Mouse (Mus musculus) neural tube, embryonic 13.5 days (tissue): ENCODE measurements at regions not wholly inside any gene's neighbourhood (a gene's known extent, or its start where the extent isn't known, plus 50 kb on each side); places are given as distances from the start of the nearest gene placed in this dataset.

Experiments used
- ATAC-seq: fragments of 200-750 bp; cut with Nextera tagmentation; 2 replicates; pipeline ENCODE4 v1.8.0; 2017; ENCODE audit warnings: low read depth, mild to moderate bottlenecking, moderate TSS enrichment, moderate library complexity
- H3K27ac ChIP-seq: fragments of 300-500 bp; sonication (generic); replicated peaks from 2 replicates; pipeline ENCODE4 v1.5.1; 2015; ENCODE audit warnings: moderate library complexity, mild to moderate bottlenecking, inconsistent platforms
- H3K27me3 ChIP-seq: fragments of 300-500 bp; sonication (generic); 2 replicates; pipeline ENCODE4 v1.6.1; 2015; ENCODE audit warnings: mild to moderate bottlenecking, inconsistent platforms
- H3K36me3 ChIP-seq: fragments of 300-500 bp; sonication (generic); 2 replicates; pipeline ENCODE4 v1.6.1; 2015; ENCODE audit warnings: mild to moderate bottlenecking, inconsistent platforms
- H3K4me1 ChIP-seq: fragments of 300-500 bp; sonication (generic); replicated peaks from 2 replicates; pipeline ENCODE4 v1.6.1; 2015; ENCODE audit warnings: inconsistent platforms
- H3K4me2 ChIP-seq: fragments of 300-500 bp; sonication (generic); 2 replicates; pipeline ENCODE4 v1.6.1; 2015; ENCODE audit warnings: inconsistent platforms, mild to moderate bottlenecking, moderate library complexity
- H3K4me3 ChIP-seq: fragments of 300-500 bp; sonication (generic); 2 replicates; pipeline ENCODE4 v1.5.1; 2015; ENCODE audit warnings: mild to moderate bottlenecking, inconsistent platforms
- H3K9ac ChIP-seq: fragments of 300-500 bp; sonication (generic); 2 replicates; pipeline ENCODE4 v1.6.1; 2015; ENCODE audit warnings: moderate library complexity, mild to moderate bottlenecking, inconsistent platforms
- H3K9me3 ChIP-seq: fragments of 300-500 bp; sonication (generic); 2 replicates; pipeline ENCODE4 v1.6.1; 2016; ENCODE audit warnings: inconsistent platforms
- WGBS: fragments of 180-500 bp; shearing (Covaris S2); methylation state at CpG from one replicate; pipeline ENCODE4 v1.1.7; 2015; 5-methylcytosine and 5-hydroxymethylcytosine counted together

DNA sequence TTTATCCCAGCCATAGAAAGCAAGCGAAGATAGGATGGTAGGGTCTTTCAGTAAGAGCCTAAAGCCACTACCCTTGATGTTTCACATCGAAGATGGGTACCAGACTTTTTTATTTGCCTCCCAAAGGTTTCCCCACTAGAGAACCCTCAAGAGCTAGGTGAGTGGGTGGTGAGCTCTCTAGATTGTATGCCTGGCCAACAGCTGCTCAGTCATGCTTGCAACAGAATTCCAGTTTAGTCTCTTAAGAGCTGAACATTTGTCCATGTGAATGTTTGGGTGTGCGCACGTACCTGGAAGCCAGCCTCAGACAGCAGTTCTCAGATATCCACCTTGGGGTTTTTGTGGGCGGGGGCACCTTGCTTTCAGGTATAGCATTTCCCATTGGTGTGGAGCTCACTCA is 218.5 kb downstream of the Suds3 start:
- H3K9me3 ChIP-seq: no peaks in the 10 kb centered on the region
- H3K27me3 ChIP-seq: 0 out of 2 replicates have a peak, but pooled peaks cover under 1% of the 10 kb centered on the region
- no peak overlapping the region for H3K9ac ChIP-seq
- no peak for ATAC-seq
- no peak overlapping the region for H3K27ac ChIP-seq
- no peak overlapping the region for H3K4me2 ChIP-seq
- H3K36me3 ChIP-seq: no peaks in the 10 kb centered on the region
- 83% methylated on average over 5 of the region's 5 CpGs for WGBS
- no peak overlapping the region for H3K4me3 ChIP-seq
- peaks cover 7% of the 10 kb centered on the region; the same call in 1 of the 2 replicates for H3K4me1 ChIP-seq

DNA sequence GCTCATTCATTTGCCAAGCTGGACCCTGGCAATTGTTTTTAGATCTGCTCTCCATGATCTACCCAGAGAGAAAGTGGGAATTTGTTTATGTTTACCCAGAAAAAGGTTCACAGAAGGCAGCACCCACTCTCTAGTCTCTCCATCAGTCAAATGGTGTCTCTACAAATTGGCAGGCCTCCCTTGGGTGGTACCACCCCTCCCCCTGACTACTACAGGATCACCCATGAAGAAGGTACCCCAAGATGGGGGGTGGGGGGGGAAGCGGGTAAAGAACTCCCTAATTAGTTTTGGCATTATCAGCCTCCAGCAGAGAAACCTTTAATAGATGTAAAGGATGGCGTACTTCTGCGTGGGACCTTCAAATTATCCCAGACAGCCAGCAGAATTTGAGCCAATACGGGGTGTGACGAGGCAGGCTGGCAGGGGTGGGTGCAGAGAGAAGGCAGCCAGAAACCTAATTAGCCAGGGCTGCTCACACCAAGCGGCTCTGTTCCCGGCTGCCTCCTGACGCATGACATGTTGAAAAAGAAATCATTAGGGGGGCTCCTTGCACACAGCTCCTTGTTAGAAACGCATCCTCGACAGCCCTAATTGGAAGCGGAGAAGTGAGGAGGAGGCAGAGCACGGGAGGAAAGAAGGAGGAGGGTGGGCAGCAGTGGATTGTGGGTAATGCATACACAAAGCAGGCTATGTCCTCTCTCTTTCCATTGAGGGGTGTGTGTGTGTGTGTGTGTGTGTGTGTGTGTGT is 220.7 kb downstream of the Suds3 start:
- H3K9ac ChIP-seq: no peak overlapping the region
- H3K27ac ChIP-seq: peak overlapping the region; percentile 67
- H3K4me3 ChIP-seq: no peak overlapping the region
- H3K4me2 ChIP-seq: peak overlapping the region; percentile 21; the same call in 1 of the 2 replicates
- no peaks in the 10 kb centered on the region for H3K9me3 ChIP-seq
- peak; percentile 87 for ATAC-seq
- H3K36me3 ChIP-seq: no peaks in the 10 kb centered on the region
- H3K27me3 ChIP-seq: 0 out of 2 replicates have a peak, but pooled peaks cover 5% of the 10 kb centered on the region
- peaks cover 7% of the 10 kb centered on the region; the same call in 1 of the 2 replicates for H3K4me1 ChIP-seq
- 54% methylated on average over 12 of the region's 12 CpGs for WGBS

DNA sequence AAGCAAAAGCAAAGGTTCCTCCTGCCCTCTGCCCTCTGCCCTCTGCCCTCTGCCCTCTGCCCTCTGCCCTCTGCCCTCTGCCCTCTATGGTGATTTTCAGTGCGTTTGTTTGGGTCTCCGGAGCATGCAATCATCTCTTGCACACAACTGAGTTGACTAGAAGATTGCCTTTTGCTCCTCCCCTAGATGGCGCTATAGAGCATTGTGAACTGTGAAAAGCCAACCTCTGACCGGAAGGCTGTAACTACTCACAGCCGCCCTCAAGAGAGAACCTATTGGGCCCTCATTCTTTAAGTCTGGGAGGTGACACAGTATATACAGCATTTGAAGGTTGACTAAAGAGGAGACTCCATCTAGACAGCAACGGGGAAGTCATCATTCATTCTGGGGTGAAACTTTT is 221.3 kb downstream of the Suds3 start:
- Histone ChIP-seq H3K4me3 (no peak overlapping the region), H3K36me3 (no peaks in the 10 kb centered on the region), H3K27ac (peak overlapping the region; percentile 67; the same call in 1 of the 2 replicates), H3K4me1 (peaks cover 9% of the 10 kb centered on the region), H3K27me3 (0 out of 2 replicates have a peak, but pooled peaks cover 5% of the 10 kb centered on the region), H3K4me2 (no peak overlapping the region), H3K9me3 (no peaks in the 10 kb centered on the region), H3K9ac (no peak overlapping the region)
- 81% methylated on average over 6 of the region's 6 CpGs for WGBS
- ATAC-seq: no peak

DNA sequence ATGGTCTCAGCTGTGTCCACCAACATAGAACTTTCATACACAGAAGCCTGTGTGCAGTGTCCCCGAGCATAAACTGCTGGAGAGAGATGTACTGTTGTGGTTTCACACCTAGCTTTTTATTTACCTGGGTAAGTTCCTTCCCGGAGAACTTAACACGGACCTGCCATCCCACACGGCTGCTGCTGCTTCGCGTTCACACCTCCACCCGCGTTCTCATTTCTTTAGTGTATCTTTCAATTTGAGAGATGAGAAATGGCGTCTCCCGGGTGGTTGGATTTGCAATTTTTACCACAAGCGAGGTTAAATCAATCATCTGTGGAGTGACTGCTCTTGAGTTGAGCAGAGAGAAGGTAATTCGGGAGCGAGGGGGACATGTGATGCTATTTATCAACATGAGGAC is 223.0 kb downstream of the Suds3 start:
- Histone ChIP-seq H3K9me3 (no peaks in the 10 kb centered on the region), H3K4me3 (no peak overlapping the region), H3K27me3 (0 out of 2 replicates have a peak, but pooled peaks cover 5% of the 10 kb centered on the region), H3K4me2 (no peak overlapping the region), H3K4me1 (peaks cover 19% of the 10 kb centered on the region), H3K36me3 (no peaks in the 10 kb centered on the region), H3K27ac (no peak overlapping the region), H3K9ac (no peak overlapping the region)
- 80% methylated on average over 13 of the region's 13 CpGs for WGBS
- no peak for ATAC-seq

DNA sequence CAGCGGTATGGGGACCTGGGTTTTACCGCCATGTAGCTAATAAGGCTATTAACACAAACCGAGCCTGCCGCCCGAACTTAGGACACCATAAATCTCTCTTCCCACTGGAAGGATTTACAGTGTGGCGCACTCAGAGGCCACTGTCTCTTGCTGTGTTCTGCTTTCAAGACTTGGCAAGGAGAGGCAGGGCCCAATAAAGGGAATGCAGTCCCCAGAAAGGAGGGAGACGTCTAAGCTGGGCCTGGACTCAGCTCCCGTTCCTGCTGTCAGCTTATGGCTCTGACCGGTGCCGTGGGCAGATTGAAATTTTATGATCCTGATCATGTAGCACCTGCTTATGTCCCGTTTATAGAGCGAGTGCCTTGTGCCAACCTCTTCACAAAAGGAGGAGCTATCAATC is 226.7 kb downstream of the Suds3 start:
- Histone ChIP-seq H3K27ac (peak overlapping the region; percentile 50; the same call in 1 of the 2 replicates), H3K36me3 (no peaks in the 10 kb centered on the region), H3K4me3 (no peak overlapping the region), H3K4me2 (no peak overlapping the region), H3K4me1 (peaks cover 33% of the 10 kb centered on the region), H3K9ac (no peak overlapping the region), H3K27me3 (0 out of 2 replicates have a peak, but pooled peaks cover 5% of the 10 kb centered on the region), H3K9me3 (no peaks in the 10 kb centered on the region)
- peak; percentile 55; the same call in 1 of the 2 replicates for ATAC-seq
- 20% methylated on average over 12 of the region's 12 CpGs for WGBS

DNA sequence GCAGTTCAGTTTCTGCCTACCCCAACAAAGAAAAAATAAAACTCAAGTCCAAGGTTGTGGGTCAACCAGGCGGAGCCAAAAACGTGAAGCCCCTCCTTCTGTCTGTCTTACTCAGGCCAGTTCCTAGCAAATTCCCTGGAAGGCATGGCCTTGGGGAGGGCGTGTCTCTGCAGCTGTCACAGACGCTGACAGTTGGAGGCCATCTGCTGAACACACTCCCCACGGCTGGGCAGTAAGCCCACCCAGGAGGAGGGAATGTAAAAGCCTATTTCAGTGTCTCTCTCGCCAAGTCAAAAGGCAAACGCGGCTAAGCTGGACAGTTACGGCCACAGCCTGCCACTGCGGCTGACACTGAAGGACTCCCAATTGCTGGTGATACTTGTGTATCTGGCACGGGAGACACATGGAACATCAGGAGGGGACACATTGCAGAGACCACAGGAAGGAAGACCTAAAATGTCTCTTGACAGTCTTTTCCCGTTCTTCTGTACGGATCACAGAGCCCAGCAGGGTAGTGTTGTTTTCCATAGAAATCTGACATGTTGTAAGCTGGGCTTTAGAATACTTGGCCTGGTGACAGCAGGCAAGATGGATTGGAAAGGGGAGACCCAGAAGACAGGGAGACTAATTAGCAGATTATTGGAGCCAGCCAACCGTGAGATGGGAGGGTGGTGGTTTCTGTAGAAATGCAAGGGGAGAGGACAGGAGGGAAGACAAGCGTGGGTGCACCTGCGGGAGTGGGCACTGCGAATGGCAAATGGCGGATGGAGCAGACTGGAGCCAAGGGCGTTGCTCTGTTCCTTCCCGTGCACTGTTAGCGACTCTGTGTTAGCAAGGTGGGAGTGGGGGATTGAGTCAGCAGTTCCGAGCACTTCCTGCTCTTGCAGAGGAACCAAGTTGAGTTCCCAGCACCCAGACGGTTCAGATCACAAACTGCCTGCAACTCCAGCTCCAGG is 229.5 kb downstream of the Suds3 start:
- Histone ChIP-seq H3K27ac (peak overlapping the region; percentile 64), H3K9ac (no peak overlapping the region), H3K4me3 (no peak overlapping the region), H3K4me2 (no peak overlapping the region), H3K27me3 (no peaks in the 10 kb centered on the region), H3K36me3 (no peaks in the 10 kb centered on the region), H3K9me3 (no peaks in the 10 kb centered on the region), H3K4me1 (peaks cover 25% of the 10 kb centered on the region)
- ATAC-seq: 0 out of 2 replicates have a peak, but pooled peaks have one; percentile 30
- 44% methylated on average over 23 of the region's 23 CpGs for WGBS

DNA sequence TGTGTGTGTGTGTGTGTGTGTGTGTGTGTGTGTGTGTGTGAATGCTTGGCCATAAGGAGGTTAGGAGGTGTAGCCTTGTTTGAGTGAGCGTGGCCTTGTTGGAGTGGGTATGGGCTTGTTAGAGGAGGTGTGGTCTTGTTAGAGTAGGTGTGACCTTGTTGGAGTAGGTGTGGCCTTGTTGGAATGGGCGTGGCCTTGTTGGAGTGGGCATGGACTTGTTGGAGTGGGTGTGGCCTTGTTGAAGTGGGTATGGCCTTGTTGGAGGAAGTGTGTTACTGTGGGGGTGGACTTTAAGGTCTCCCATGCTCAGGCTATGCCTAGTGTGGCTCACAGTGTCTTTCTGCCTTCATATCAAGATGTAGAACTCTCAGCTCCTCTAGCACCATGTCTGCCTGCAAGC is 236.2 kb downstream of the Suds3 start:
- no peak for ATAC-seq

DNA sequence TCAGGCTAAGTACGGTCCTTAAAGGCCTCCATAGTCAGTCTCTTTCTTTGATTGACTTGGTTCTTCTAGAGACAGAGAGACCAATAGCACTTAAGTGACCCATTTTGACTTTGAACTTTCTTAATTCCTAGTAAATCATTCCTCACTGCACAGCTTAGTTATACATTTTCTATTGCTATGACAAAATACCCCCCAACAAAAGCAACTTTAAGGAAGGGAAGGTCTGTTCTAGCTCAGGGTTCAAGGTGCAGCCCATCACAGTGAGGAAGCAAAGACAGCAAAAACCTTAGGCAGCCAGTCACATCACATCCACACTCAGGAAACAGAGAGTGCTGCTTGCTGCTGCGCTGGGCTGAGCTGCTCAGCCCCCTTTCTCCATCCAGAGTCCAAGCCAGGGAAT is 241.0 kb downstream of the Suds3 start:
- Histone ChIP-seq H3K27me3 (no peaks in the 10 kb centered on the region), H3K4me1 (no peaks in the 10 kb centered on the region; the same call in 1 of the 2 replicates), H3K4me2 (no peak overlapping the region), H3K36me3 (no peaks in the 10 kb centered on the region), H3K4me3 (no peak overlapping the region), H3K9ac (no peak overlapping the region), H3K9me3 (no peaks in the 10 kb centered on the region), H3K27ac (no peak overlapping the region)
- ATAC-seq: no peak
- WGBS: 80% methylated on average over 2 of the region's 2 CpGs

More for the DNA sequence above, 236.2 kb downstream of the Suds3 start:
- no peaks in the 10 kb centered on the region for H3K9me3 ChIP-seq
- no peak overlapping the region for H3K9ac ChIP-seq
- no peak overlapping the region for H3K27ac ChIP-seq
- 85% methylated on average over 2 of the region's 2 CpGs for WGBS
- no peaks in the 10 kb centered on the region for H3K4me1 ChIP-seq
- H3K27me3 ChIP-seq: no peaks in the 10 kb centered on the region
- H3K36me3 ChIP-seq: no peaks in the 10 kb centered on the region
- H3K4me3 ChIP-seq: no peak overlapping the region
- H3K4me2 ChIP-seq: no peak overlapping the region

DNA sequence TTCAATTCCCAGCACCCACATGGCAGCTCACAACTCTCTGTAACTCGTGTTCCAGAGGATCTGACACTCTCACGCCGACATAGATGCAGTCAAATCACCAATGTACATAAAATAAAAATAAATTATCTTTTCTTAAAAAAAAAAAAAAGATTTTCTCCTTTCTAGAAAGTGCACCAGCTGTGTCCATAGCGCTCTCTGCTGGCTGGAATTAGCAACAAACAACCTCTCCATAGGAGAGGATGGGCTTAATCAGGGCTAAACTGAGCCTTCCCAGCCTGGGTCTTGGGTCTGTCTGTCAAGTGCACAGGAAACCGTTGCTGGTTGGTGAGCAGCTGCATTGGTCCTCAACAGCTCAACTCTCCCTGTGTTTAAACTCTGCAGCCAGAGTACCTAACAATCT is 247.8 kb downstream of the Suds3 start:
- Histone ChIP-seq H3K27me3 (no peaks in the 10 kb centered on the region), H3K4me3 (no peak overlapping the region), H3K27ac (no peak overlapping the region), H3K4me1 (no peaks in the 10 kb centered on the region; the same call in 1 of the 2 replicates), H3K9me3 (no peaks in the 10 kb centered on the region), H3K4me2 (no peak overlapping the region), H3K9ac (no peak overlapping the region), H3K36me3 (no peaks in the 10 kb centered on the region)
- WGBS: 85% methylated on average over 5 of the region's 5 CpGs
- no peak for ATAC-seq

DNA sequence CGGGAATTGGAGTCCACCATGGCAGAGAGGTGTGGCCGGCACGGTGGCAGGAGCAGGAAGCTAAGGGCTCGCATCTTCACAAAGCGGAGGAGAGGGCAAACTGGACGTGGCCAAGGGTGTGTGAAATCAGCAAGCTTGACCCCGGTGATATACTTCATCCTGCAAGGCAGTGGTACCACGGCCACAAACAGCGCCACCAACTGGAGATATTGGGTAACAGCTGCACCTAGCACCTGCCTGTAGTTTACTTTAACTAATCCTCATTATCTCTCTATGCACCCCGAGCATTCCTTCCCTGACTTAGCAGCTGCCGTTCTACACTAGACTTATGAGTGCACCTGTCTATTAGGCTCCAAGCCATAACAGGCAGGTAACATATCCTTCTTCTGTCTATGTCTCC is 251.6 kb downstream of the Suds3 start:
- Histone ChIP-seq H3K4me1 (no peaks in the 10 kb centered on the region), H3K27me3 (no peaks in the 10 kb centered on the region), H3K9me3 (no peaks in the 10 kb centered on the region), H3K36me3 (no peaks in the 10 kb centered on the region), H3K27ac (no peak overlapping the region), H3K9ac (no peak overlapping the region), H3K4me2 (no peak overlapping the region), H3K4me3 (no peak overlapping the region)
- WGBS: 86% methylated on average over 11 of the region's 11 CpGs
- no peak for ATAC-seq

DNA sequence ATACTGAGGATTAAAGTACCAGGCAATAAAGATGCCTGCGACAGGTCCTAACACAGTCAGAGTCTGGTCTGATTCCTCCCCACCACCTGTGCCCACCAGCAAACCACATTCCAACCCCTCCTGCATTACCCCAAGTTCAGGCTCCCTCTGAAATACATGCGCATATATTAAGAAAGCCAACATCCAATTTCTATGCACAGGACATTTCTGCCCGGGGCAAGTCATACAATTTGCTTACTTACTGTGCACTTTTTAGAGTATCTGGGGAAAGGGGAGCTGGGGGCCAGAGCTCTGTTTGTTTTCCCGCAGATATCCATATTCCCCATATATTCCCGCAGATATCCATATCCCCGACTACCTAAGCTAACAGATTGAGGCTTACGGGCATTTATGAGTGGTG is 261.1 kb upstream of the Srrm4 start:
- peaks cover 14% of the 10 kb centered on the region for H3K4me1 ChIP-seq
- no peak overlapping the region for H3K9ac ChIP-seq
- 0 out of 2 replicates have a peak, but pooled peaks have one; percentile 23 for ATAC-seq
- no peak overlapping the region for H3K4me3 ChIP-seq
- WGBS: 63% methylated on average over 7 of the region's 7 CpGs
- no peaks in the 10 kb centered on the region for H3K9me3 ChIP-seq
- no peaks in the 10 kb centered on the region for H3K36me3 ChIP-seq
- H3K27ac ChIP-seq: peak overlapping the region; percentile 38; the same call in 1 of the 2 replicates
- H3K4me2 ChIP-seq: no peak overlapping the region
- no peaks in the 10 kb centered on the region for H3K27me3 ChIP-seq

DNA sequence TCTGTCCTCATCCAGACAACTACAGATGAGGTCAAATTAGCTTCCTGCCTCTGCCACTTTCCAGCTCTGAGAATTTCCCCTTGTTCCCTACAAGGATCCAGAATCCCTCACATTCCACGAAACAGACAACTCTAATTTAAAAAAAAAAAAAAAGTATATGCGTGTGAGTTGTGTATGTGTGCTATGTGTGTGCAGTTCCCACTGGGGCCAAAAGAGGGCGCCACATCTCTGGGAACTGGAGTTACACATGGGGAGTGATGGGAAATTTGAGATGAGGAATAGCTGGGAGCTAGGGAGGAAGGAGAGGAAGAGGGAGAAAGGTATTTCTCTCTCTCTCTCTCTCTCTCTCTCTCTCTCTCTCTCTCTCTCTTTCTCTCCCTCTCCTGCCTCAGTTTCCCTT is 240.3 kb upstream of the Srrm4 start:
- 80% methylated on average over 3 of the region's 3 CpGs for WGBS
- no peak overlapping the region for H3K4me3 ChIP-seq
- no peak overlapping the region for H3K4me2 ChIP-seq
- H3K9ac ChIP-seq: no peak overlapping the region
- H3K27ac ChIP-seq: no peak overlapping the region
- no peaks in the 10 kb centered on the region for H3K36me3 ChIP-seq
- peaks cover 3% of the 10 kb centered on the region; the same call in 1 of the 2 replicates for H3K9me3 ChIP-seq
- no peaks in the 10 kb centered on the region for H3K27me3 ChIP-seq
- no peaks in the 10 kb centered on the region for H3K4me1 ChIP-seq
- ATAC-seq: no peak
